Mouse (Mus musculus) urinary bladder, adult 2 months (tissue): ENCODE measurements around the gene Zfp14. TPM values are rescaled to one million over a fixed set of nuclear protein-coding genes. Genes with fewer than 3 reads are reported as not detected.

ENCODE experiments used
- DNase-seq: peaks from one replicate; pipeline ENCODE4 v3.0.0; 2022; ENCODE audit warnings: low spot score
- polyA plus RNA-seq: library from polyadenylated mRNA; depleted of rRNA; stranded (reverse); fragments of >200 nt; gene quantifications from 2 replicates; pipeline ENCODE4 v1.2.3, GENCODE M21; 2012; rRNA removed

Gene Zfp14
- polyA plus RNA-seq: 11.0 and 14.3 TPM in 2 replicates

- peak; percentile 64 for DNase-seq
Observed at GRCm38 (mm10) chr7:30050882-30051548, at the start of gene Zfp14. Gene Zfp14, minus strand, starts transcription at chr7:30051380.

- no peak for DNase-seq
Observed at GRCm38 (mm10) chr7:30099297-30099696, 48.1 kb upstream of the Zfp14 start.

- DNase-seq: no peak
Observed at GRCm38 (mm10) chr7:30095551-30096125, 44.5 kb upstream of the Zfp14 start.

GRCm38 (mm10) chr7:30094646-30095429 is 43.7 kb upstream of the Zfp14 start, which contains the start of gene Zfp260:
Gene Zfp260, plus strand, starts transcription at chr7:30094777.
- peak; percentile 76 for DNase-seq

GRCm38 (mm10) chr7:30093918-30094415 is 42.8 kb upstream of the Zfp14 start:
- no peak for DNase-seq

- DNase-seq: no peak
Observed at GRCm38 (mm10) chr7:30092666-30093065, 41.5 kb upstream of the Zfp14 start.

GRCm38 (mm10) chr7:30090970-30091585 is 39.9 kb upstream of the Zfp14 start:
- DNase-seq: no peak

GRCm38 (mm10) chr7:30090092-30090969 is 39.2 kb upstream of the Zfp14 start, which contains the start of the genes Gm26920 and Zfp566:
Gene Gm26920, minus strand, starts transcription at chr7:30090410.
Gene Zfp566, minus strand, starts transcription at chr7:30090527.
- DNase-seq: peak; percentile 88

- DNase-seq: no peak
Observed at GRCm38 (mm10) chr7:30089405-30089804, 38.2 kb upstream of the Zfp14 start.

GRCm38 (mm10) chr7:30086524-30086923 is 35.3 kb upstream of the Zfp14 start:
- no peak for DNase-seq

GRCm38 (mm10) chr7:30072146-30073028 is 21.2 kb upstream of the Zfp14 start, which contains the start of gene Zfp82:
Gene Zfp82, minus strand, starts transcription at chr7:30072900.
- DNase-seq: peak; percentile 67

GRCm38 (mm10) chr7:30064622-30065021 is 13.4 kb upstream of the Zfp14 start:
- no peak for DNase-seq

GRCm38 (mm10) chr7:30062478-30062877 is 11.3 kb upstream of the Zfp14 start:
- DNase-seq: no peak

GRCm38 (mm10) chr7:30060341-30060740 is 9.2 kb upstream of the Zfp14 start:
- no peak for DNase-seq

GRCm38 (mm10) chr7:30053591-30053990 is 2.4 kb upstream of the Zfp14 start:
- DNase-seq: no peak

GRCm38 (mm10) chr7:30048126-30048525 is 3.1 kb downstream of the Zfp14 start:
- no peak for DNase-seq

GRCm38 (mm10) chr7:30044354-30044753 is 6.8 kb downstream of the Zfp14 start:
- DNase-seq: no peak

- DNase-seq: no peak
Observed at GRCm38 (mm10) chr7:30034331-30034730, 16.8 kb downstream of the Zfp14 start.

- no peak for DNase-seq
Observed at GRCm38 (mm10) chr7:30031379-30031778, 19.8 kb downstream of the Zfp14 start.

- no peak for DNase-seq
Observed at GRCm38 (mm10) chr7:30030677-30031076, 20.5 kb downstream of the Zfp14 start.
